Mouse (Mus musculus): ENCODE results near the gene Adgrg1.

- TF ChIP-seq CTCF (IDR thresholded peaks at IDR 0.05) = no peak
- no peak for TF ChIP-seq EP300 (IDR thresholded peaks at IDR 0.05)
These were observed 48.6 kb downstream of the Adgrg1 start for GRCm38 (mm10) chr8:95023201-95023600.

Data from lung, postnatal 0 days (tissue).